In the genomic region with DNA sequence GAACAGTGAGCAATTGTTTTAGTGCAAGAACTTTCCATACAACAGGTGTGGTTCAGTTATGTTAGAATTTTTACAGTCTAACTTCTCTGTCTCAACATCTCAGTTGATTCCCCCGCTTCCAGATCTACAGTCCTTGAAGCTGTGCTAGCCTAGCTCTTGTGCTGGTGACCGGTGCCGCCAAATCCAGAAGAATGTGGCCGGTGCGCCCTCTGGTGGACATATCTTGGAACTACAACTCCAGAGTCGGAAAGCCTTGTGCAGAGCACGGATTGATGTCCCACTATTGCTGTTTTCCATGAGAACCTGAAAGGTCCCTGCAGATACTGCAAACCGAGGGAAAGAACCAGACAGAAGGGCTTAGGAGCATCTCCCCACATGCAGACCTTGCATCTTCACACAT, we compare ENCODE assay signal across 9 mouse cellular contexts. TPM values are rescaled to one million over a fixed set of nuclear protein-coding genes. Genes with fewer than 3 reads are reported as not detected.
DNase-seq lines count a peak whose midpoint lies in the region; ATAC-seq and TF ChIP-seq lines count a peak whose summit lies in the region.
"Had no signal": no experiment of that assay in that cellular context is flagged by ENCODE, and none has a peak within 500 bp of the region (broad histone marks: within the 10 kb centered on the region; RNA-seq: fewer than 3 reads in every experiment).

No protein-coding gene starts in this region.

- H3K36me3 ChIP-seq in hindbrain, postnatal 0 days (ENCODE audit: insufficient read depth, low read length): no peaks in the 10 kb centered on the region
- H3K36me3 ChIP-seq in midbrain, embryonic 11.5 days (ENCODE audit: control insufficient read depth, insufficient read depth, low read length): no peaks in the 10 kb centered on the region
- H3K36me3 ChIP-seq: midbrain, embryonic 12.5 days had no signal

- no peaks in the 10 kb centered on the region for H3K9me3 ChIP-seq in hindbrain, postnatal 0 days (ENCODE audit: low read length)
- no peaks in the 10 kb centered on the region for H3K9me3 ChIP-seq in midbrain, embryonic 11.5 days (ENCODE audit: control insufficient read depth, low read length)
- H3K9me3 ChIP-seq: midbrain, embryonic 12.5 days had no signal

- TF ChIP-seq CTCF in hindbrain, postnatal 0 days (IDR thresholded peaks at IDR 0.05; ENCODE audit: low read depth): peak; percentile 99
- peak; percentile 98 for TF ChIP-seq CTCF in left cerebral cortex, adult 2 months (IDR thresholded peaks at IDR 0.05)

- H3K9ac ChIP-seq in hindbrain, postnatal 0 days (replicated peaks; ENCODE audit: low read length): no peak overlapping the region
- H3K9ac ChIP-seq in midbrain, embryonic 11.5 days (ENCODE audit: low read length): no peak overlapping the region
- H3K9ac ChIP-seq: midbrain, embryonic 12.5 days had no signal

- DNase-seq in adipocyte (ENCODE audit: low spot score): peak; percentile 91
- peak; percentile 96 to 97 for DNase-seq in cerebellum, postnatal 10 days
- peak; percentile 97 to 99 for DNase-seq in frontal cortex, postnatal 25 days (ENCODE audit: low spot score in 2 of 2)
- DNase-seq in hindbrain, postnatal 0 days (ENCODE audit: low spot score): peak; percentile 92
- DNase-seq in left cerebral cortex, adult 2 months (ENCODE audit: extremely low spot score in 1 of 2, low spot score in 2 of 2): peak; percentile 93 to 98
- peak; percentile 99 for DNase-seq in midbrain, embryonic 11.5 days (ENCODE audit: low spot score, missing footprints)
- DNase-seq in skeletal muscle tissue, adult 2 months (ENCODE audit: low read depth, low spot score): peak; percentile 66
- DNase-seq in yolk sac, embryonic 10.5 days (ENCODE audit: low spot score): peak; percentile 76

- H3K27ac ChIP-seq in hindbrain, postnatal 0 days: no peak overlapping the region
- peak overlapping the region; percentile 63; the same call in 1 of the 2 replicates for H3K27ac ChIP-seq in left cerebral cortex, adult 2 months
- H3K27ac ChIP-seq in midbrain, embryonic 11.5 days (ENCODE audit: low read depth, low read length): no peak overlapping the region
- H3K27ac ChIP-seq: midbrain, embryonic 12.5 days had no signal

- no peak overlapping the region for H3K4me2 ChIP-seq in hindbrain, postnatal 0 days (ENCODE audit: low read depth, low read length)
- H3K4me2 ChIP-seq in midbrain, embryonic 11.5 days: no peak overlapping the region
- H3K4me2 ChIP-seq: midbrain, embryonic 12.5 days had no signal

- H3K4me1 ChIP-seq in hindbrain, postnatal 0 days (ENCODE audit: insufficient read depth, low read length): peaks cover 10% of the 10 kb centered on the region
- H3K4me1 ChIP-seq in midbrain, embryonic 11.5 days (ENCODE audit: control insufficient read depth, insufficient read depth, low read length): peaks cover 12% of the 10 kb centered on the region

- intact Hi-C loops in left cerebral cortex, adult 2 months (cut with DNase I): loop anchor here (1.0 to 10.0 kb wide), 3 partner anchors 80 to 505 kb away; no protein-coding TSS in a partner anchor

- no peaks in the 10 kb centered on the region for H3K27me3 ChIP-seq in hindbrain, postnatal 0 days (ENCODE audit: insufficient read depth, low read length)
- H3K27me3 ChIP-seq in midbrain, embryonic 11.5 days (ENCODE audit: control insufficient read depth, insufficient read depth, low read length): no peaks in the 10 kb centered on the region

- no peak overlapping the region for H3K4me3 ChIP-seq in hindbrain, postnatal 0 days (ENCODE audit: low read length)
- H3K4me3 ChIP-seq in left cerebral cortex, adult 2 months: no peak overlapping the region
- H3K4me3 ChIP-seq in midbrain, embryonic 11.5 days (ENCODE audit: low read depth, low read length): no peak overlapping the region
- H3K4me3 ChIP-seq: midbrain, embryonic 12.5 days had no signal

- under 1% methylated on average over 8 of the region's 8 CpGs for WGBS in hindbrain, postnatal 0 days
- 6% methylated on average over 8 of the region's 8 CpGs for WGBS in midbrain, embryonic 11.5 days

- no peak for ATAC-seq in hindbrain, postnatal 0 days
- 0 out of 2 replicates have a peak, but pooled peaks have one; percentile 15 for ATAC-seq in midbrain, embryonic 11.5 days (ENCODE audit: low FRiP score)

RNA-seq across cellular contexts. Expression of a gene that starts 13.0 kb away (rescaled TPM):
- total RNA-seq in hindbrain, postnatal 0 days (2014; rRNA removed): 42.6 and 47.2 TPM in 2 replicates
- polyA plus RNA-seq in hindbrain, postnatal 0 days (2015; fragmentation: Nextera tagmentation; extraction: Ambion mirVana): 24.7 and 25.0 TPM in 2 replicates
- total RNA-seq in left cerebral cortex, adult 2 months (2021): 100 to 1,000 TPM; 178 to 185 TPM
- polyA plus RNA-seq in midbrain, embryonic 11.5 days (2014; fragmentation: Nextera tagmentation; extraction: Ambion mirVana): 15.3 and 15.7 TPM in 2 replicates
